Mouse (Mus musculus) CH12.LX (cell line): ENCODE data around the gene C8a.

ENCODE experiments used
- CTCF ChIP-seq, 2 experiments: IDR thresholded peaks in 1 of 2; conservative IDR thresholded peaks in 1 of 2; 2 replicates each; pipeline ENCODE4 v1.5.1; 2011 to 2012; ENCODE audit warnings: low read depth in 2 of 2, low read length in 2 of 2, improper control_type of control experiment in 1 of 2, inconsistent platforms in 1 of 2, mild to moderate bottlenecking in 1 of 2, moderate library complexity in 1 of 2
- EP300 ChIP-seq: IDR thresholded peaks from 2 replicates; pipeline ENCODE4 v1.6.1; 2011; ENCODE audit warnings: low read length, improper control_type of control experiment
- IRF4 ChIP-seq: IDR thresholded peaks from 2 replicates; pipeline ENCODE4 v1.6.1; 2014; ENCODE audit warnings: low read depth, mild to moderate bottlenecking, inconsistent platforms, low read length, improper control_type of control experiment
- MAFK ChIP-seq: IDR thresholded peaks from 2 replicates; pipeline ENCODE4 v1.6.1; 2011; ENCODE audit warnings: low read length, improper control_type of control experiment; ENCODE audit not compliant: insufficient replicate concordance
- MAX ChIP-seq: IDR thresholded peaks from 2 replicates; pipeline ENCODE4 v1.6.1; 2011; ENCODE audit warnings: low read length, improper control_type of control experiment
- NRF1 ChIP-seq: IDR thresholded peaks from 2 replicates; pipeline ENCODE4 v1.6.1; 2014; ENCODE audit warnings: low read depth, mild to moderate bottlenecking, inconsistent platforms, low read length, improper control_type of control experiment, moderate library complexity
- POLR2A ChIP-seq: IDR thresholded peaks from 2 replicates; pipeline ENCODE4 v1.6.1; 2011; ENCODE audit warnings: low read depth, mild to moderate bottlenecking, improper control_type of control experiment, low read length
- RCOR1 ChIP-seq: conservative IDR thresholded peaks from 2 replicates; pipeline ENCODE4 v1.6.1; 2012; ENCODE audit warnings: low read depth, mild to moderate bottlenecking, inconsistent platforms, low read length, improper control_type of control experiment
- ZMIZ1 ChIP-seq: IDR thresholded peaks from 2 replicates; pipeline ENCODE4 v1.6.1; 2012; ENCODE audit warnings: low read depth, mild to moderate bottlenecking, inconsistent platforms, low read length, improper control_type of control experiment

DNA sequence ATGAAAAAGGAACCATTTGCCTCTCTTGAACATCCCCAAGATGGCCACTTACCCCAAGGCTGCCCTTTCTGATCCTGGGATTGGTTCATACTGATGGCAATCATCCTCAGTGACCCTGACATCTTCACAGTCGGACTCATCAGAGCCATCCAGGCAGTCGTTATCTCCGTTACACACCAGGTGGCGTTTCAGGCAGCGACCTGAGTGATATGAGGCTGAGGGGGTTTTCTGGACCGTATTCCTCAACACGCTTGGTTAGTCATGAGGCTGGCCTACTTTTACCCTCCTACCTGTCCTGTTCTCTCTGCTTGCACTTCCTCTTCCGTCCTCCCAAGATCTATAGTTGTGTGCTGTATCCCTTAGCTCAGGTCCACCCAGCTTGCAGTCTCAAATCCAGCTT lies 15.0 kb downstream of the C8a start:
- TF ChIP-seq CTCF (conservative IDR thresholded peaks at IDR 0.05 in 1 of 2, IDR thresholded peaks at IDR 0.05 in 1 of 2; ENCODE audit: low read depth in 2 of 2, low read length in 2 of 2) (peak in 1 of 2 experiments; percentile 20; a peak in 2 of 4 replicates), POLR2A (no peak), ZMIZ1 (no peak), IRF4 (no peak), NRF1 (no peak), MAX (no peak), EP300 (no peak), RCOR1 (no peak), MAFK (no peak)
